Mouse (Mus musculus): ENCODE data around the gene Reps1.

The Reps1 gene

DNA sequence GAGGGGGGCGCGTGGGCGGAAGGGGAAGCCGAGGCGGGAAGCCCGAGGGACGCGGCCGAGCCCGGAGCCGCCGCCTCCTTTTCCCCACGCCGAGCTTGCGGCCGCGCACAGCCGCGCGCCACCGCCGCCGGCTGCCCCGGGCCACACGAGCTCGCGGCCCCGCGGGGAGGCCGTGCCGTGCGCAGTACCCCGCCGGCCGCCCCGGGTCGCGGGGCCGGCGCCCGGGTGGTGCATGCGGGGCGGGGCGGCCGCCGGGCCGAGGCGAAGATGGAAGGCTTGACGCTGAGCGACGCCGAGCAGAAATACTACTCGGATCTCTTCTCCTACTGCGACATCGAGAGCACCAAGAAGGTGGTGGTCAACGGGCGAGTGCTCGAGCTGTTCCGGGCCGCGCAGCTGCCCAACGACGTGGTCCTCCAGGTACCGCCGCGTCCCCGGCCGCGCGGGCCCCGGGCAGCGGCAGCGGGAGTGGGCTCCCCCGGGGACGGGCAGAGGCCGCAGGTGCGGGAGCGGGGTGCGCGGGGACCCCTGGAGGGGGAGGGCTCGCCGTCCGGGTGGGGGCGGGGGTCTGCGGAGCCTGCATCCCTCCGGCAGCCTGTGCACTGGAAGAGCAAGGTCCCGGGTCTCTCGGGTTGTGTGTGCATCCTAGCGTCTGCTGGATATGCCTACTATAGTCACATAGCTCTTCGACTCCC lies at the start of gene Reps1:
Gene Reps1 (plus strand): TSS at position 166 of the 695 bp plus-strand sequence.
- CTCF ChIA-PET, result interaction anchor here (1.3 kb wide), 1 partner anchor 33 kb away, joined by 4 read pairs; the partner anchor contains the start of gene Abracl

DNA sequence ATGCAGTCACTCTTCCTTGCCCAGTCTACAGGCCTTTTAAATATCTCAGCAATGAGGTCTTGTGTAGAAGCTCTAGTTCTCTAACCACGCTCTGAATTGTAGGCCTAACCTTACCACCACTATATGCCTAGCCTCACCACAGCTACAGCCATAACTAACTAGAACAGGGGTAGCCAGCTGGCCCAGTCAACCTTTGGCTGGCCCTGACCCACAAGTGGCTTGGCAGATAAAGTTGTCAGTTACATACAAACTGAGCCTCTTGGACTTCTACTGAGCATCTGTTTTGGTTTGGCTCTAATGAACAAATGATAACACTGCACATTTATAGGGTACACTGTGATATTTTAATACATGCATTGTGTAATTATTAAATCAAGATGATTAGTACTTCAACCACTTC lies 48.9 kb upstream of the Reps1 start:
- CTCF ChIA-PET, result interaction anchor here (0.6 kb wide), 1 partner anchor 31 kb away, joined by 10 read pairs; no protein-coding TSS in a partner anchor

DNA sequence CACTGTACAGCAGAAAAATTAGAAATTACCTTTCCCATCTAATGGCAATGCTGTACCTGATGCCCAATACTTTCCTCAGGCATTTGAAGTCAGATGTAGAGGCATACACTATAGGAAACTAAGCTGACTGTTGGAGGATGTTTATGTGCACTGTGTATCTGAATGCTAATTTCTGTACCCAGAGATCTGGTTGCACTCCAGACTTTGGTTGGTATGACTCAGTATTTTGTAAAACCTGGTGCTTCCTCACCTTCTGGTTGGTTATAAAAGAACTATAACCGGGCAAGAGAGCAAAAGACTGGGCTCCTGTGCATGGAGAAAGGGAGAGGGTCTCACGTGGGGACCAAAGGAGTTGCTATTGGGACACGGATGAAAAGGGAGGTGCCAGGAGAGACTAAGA lies 48.4 kb upstream of the Reps1 start:
- CTCF ChIA-PET, result no interaction called here

DNA sequence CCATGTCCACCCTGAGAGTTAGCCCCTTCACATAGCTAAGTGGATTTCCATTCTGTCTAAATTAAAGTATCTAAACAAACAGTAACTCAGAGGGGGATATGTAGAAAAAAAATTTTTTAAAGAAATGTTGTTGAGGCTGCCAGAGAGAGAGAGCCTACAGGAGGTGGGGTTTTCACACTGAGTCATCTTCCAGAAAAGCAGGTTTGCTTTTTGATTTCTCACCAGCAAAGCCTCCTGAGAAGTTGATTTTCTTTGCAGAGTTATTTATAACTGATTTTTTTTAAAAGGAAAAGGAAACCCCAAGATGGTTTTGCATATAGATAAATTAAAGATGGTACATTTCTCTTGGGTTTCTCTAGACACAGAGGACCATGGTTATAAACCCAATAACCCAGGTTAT lies 47.5 kb upstream of the Reps1 start:
- CTCF ChIA-PET, result interaction anchor here (0.6 kb wide), 1 partner anchor 1221 kb away, joined by 11 read pairs; no protein-coding TSS in a partner anchor

DNA sequence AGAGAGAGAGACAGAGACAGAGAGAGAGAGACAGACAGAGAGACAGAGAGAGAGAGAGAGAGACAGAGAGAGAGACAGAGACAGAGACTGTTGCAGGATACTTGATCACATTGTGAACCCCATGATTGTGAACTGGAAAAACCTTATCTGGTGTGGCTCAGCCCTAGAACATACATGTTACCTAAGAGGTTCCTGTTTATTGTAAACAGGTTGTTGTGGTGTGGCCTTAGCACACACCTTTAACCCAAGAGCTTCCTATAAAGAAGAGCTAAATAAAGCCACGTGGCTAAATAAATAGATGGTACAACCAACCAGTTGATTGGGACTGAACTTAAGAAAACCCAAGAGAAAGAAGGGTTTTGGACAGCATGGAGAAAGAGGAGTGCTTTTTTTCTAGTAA lies 45.9 kb upstream of the Reps1 start:
- CTCF ChIA-PET, result no interaction called here

DNA sequence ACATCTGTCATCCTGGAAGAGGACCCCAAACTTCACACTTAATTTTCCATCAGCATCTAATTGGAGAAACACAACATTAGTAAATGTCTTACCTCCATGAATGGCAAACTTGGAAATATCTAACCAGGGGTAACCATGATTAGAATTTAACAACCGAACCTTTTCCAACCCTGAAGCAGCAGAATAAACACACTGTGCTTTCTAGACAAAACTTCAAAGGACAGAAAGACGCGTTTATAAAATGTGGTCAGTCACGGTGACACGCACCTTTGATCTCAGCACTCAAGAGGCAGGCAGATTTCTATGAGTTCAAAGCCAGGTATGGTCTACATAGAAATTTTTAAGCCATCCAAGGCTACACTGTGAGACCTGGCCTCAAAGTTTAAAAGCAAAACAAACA lies 43.9 kb upstream of the Reps1 start:
- CTCF ChIA-PET, result no interaction called here

DNA sequence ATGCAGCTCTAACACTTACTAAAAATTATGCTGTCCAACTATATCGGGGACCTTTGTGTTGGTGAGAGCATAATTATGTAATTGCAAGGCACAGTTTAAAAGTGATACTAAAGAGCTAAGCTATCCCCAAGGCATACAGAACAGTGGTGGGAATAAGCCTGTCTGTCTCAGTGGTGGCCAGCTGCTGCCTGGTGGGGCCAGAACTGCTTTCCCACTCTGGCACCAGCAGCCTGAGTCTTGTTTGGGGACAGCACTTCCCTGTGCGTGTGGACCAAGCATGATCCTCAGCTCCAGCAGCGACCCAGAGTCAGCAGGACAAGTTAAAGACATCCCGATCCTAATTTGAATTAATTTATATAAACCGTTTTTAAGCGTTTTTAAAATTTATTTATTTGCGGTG lies 35.2 kb upstream of the Reps1 start:
- CTCF ChIA-PET, result interaction anchor here (0.7 kb wide), 1 partner anchor 102 kb away, joined by 3 read pairs; no protein-coding TSS in a partner anchor

DNA sequence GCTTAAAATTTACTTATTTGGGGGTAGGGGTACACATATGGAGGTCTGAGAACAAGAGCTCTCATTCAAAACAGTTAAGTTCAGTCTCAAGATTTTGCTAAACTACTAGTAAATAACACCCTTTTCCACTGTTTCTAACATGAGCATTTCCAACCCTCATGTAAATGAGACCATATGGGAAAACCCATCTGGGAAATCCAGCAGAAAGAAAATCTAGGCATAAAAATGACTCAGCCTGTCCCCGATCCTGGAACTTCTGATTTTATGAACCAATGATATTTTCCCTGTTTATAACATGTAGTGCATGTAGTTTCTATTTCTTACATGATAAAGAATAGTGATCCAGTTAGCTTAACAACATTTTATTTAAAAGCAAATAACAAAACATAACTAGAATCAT lies 34.8 kb upstream of the Reps1 start:
- CTCF ChIA-PET, result interaction anchor here (0.7 kb wide), 1 partner anchor 102 kb away, joined by 3 read pairs; no protein-coding TSS in a partner anchor

DNA sequence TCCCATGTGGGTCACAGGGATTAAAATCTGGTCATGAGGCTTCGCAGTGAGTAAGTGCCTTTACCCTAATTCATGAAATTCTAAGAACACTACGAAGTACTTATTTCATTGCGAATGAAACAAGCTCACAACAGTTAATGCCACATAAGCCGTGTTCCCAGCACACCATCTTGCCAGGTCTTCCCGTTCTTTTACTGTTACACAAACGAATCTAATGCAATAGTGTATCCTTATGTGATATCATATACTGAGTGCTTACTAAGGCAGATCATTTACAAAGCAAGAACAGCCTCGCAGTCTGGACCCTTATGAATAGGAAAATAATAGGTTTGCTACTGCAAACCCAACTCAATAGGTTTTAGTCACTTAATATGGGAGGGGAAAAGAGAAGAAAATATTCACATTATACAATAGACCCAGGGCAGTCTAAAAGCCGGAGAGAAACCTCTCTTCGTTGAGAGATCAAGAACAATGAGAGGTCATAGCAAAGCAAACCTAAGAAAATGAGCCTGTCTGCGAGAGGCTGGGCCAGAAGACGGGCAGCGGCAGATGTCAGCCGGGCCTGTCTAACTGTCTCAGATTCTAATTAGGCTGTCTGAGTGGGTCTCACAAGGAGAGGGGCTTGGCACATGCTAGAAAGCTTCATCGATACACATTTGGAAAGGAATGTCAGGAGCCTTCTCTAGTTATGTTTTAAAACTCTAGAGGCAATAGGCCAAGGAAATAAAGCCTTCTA lies 33.9 kb upstream of the Reps1 start:
- CTCF ChIA-PET, result interaction anchor here (1.9 kb wide), 1 partner anchor 34 kb away, joined by 4 read pairs; the partner anchor contains the start of gene Reps1

DNA sequence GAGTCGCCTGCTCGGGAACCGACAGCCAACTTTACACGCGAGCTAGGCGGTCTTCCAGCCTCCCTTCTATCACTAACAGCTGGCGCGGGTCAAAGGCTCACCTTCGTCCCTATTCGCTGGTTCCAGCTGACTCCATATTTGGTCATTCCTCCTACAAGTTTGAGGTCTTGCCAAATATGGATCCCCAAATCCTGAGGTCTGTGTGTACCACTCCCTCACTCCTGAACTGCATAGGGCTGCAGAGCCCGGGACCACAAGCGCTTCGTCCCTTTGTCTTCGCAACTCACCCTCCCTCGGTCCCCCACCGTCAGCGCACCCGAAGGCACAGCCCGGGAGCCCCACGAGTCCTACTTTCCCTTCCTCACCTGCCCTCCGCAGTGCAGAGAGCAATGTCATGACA lies 33.3 kb upstream of the Reps1 start:
- CTCF ChIA-PET, result interaction anchor here (1.9 kb wide), 1 partner anchor 34 kb away, joined by 4 read pairs; the partner anchor contains the start of gene Reps1

DNA sequence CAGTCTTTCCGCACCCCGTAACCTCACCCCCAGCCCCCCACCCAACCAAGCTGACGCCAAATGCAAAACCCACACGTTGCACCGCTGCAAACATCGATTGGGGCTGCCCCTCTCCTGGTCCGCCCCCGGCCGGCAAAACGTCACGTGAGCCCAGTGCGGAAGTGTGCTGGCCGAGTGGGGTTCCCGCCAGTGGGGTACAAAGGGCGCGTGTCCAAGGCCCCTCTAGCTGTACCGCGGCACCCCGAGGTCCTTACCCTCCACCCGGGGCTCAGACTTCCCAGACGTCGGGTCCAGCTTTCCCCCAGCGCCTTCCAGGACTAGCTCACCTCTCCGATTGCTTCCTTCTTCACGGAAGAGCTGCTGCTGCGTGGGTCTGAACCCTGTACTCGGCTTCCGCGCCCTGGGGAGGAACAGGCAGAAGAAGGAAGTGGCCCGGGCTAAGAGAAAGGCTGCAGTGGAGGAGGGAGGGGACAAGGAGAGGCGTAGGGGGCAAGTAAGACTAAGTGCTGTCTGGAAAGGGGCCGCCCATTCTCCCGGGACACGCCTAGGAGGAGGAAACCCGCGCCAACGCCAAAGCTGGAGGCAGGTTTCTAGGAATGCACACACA lies 32.8 kb upstream of the Reps1 start, which contains the start of gene Abracl:
Gene Abracl (minus strand): TSS at position 548 of the 607 bp plus-strand sequence.
- CTCF ChIA-PET, result interaction anchor here (0.6 to 1.9 kb wide), 2 partner anchors 33 to 1317 kb away, joined by 4 to 7 read pairs; partner anchors contain the start of gene Reps1

DNA sequence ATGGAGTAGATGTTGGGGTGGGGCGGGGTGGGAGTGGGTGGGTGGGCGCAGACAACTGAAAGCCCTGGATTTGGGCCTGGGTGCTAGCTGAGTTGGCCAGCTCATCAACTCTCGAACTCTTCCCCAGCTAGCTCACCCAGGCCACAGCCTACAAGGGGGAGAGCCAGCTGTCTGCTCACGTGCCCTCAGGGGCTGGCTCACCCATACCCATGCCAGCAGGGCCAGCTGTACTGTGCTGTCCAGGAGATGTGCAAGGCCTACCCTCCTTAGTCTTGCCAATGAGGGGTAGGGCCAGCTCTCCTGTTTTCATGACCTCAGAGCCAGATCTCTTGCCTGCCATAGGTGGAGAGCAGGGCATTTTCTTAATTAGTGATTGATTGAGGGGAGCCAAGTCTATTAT lies 21.3 kb upstream of the Reps1 start:
- CTCF ChIA-PET, result no interaction called here

DNA sequence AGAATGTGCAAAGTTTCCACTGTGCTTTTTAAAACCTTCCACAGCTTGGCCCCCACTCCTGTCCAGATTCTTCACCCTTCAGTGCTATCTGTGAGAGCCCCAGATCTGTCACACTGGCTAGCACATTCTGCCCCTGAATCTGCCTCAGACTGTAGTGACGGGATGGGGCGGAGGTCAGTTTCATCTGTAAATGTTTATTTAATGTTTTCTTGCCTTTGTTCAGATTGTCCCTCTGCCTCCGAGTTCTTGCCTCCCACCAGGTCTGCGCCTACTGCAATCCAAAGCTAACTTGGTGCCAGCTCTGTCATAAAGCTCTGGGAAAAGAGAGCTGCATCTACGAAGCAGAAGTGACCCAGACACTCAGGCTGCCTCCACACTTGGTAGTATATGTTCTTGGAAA lies 18.8 kb upstream of the Reps1 start:
- CTCF ChIA-PET, result no interaction called here

DNA sequence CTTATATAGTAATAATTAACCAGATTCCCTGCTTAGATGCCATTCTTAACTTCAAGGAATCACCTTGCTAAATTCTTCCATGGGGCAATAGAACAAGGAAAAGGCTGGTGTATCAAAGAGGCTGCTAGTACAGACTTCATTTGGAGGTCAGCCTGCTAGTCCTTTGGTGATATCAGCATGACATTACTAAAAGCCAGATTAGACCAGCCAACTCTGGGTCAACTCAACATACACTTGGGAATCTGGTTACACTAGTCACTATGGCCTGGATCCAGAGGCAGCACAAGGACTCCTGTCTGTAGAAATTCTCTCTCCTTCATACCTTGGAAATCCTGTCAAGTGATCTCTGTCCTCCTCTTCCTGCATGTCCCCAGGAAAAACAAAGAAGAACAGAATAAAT lies 9.3 kb upstream of the Reps1 start:
- CTCF ChIA-PET, result no interaction called here

DNA sequence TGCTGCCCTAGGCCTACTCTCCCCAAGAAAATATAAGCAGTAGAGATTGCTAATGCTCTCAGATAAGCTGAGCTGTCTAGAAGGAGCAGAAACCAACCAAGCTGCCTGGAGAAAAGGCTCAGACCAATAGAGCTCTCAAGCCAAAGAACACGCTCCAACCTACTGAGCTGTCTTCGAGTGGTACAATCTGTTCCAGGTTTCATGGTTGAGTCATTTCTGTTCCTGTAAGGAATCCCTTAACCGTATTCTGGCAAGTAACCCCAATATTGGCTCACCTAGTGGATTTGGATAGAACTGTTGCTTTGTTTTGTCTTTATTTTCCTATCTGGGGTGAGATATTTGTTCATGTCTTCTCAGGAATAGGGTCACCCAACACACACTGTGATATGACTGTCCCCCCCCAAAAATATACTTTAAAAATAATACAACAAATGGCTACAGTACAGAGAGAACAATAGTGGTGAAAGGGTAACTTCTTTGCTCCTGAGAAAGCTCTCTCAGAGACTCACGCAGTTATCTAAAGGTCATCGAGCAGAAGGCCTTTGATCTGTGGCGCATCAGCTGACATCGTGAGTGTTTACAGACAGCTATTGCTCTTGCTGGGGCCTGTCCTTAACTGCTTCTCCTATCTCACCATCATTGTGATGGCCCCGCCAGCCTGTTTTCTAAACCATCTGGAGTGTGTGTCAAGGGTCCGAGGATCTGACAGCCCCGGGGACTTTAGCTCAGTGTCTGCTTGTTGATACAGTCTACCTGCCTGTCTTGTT lies 8.1 kb upstream of the Reps1 start:
- CTCF ChIA-PET, result no interaction called here

DNA sequence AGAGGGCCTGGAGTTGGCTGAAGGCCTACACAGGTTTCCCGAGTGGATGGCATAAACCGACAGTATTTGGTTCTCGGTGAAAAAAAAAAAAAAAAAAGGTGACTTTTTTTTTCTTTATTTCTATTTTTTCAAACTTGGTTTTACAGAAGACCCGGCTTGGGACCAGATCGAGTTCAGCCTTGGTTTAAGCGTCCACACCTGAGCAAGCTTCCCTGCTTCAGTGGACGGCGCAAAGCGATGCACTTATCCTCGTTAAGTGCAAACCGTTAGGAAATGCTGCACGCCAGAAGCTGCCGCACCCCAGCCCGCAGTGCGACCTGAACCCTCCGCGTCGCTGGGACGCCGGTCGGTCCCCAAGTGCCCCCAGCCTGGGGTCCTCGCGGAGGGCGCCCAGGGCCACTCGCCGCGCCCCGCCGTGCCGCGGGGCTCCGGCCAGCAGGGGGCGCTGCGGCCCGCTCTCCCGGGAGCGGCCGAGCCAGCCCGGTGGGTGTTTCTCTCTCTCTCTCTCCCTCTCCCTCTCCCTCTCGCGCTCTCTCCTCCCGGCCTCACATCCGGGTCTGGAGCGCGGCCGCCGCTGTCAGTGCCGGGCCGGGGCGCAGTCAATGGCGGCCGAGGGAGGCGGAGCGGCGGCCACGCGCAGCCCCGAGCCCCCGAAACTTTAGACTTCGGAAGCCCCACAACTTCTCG lies 509 bp upstream of the Reps1 start:
- CTCF ChIA-PET, result interaction anchor here (1.3 kb wide), 1 partner anchor 32 kb away, joined by 4 read pairs; the partner anchor contains the start of gene Abracl

DNA sequence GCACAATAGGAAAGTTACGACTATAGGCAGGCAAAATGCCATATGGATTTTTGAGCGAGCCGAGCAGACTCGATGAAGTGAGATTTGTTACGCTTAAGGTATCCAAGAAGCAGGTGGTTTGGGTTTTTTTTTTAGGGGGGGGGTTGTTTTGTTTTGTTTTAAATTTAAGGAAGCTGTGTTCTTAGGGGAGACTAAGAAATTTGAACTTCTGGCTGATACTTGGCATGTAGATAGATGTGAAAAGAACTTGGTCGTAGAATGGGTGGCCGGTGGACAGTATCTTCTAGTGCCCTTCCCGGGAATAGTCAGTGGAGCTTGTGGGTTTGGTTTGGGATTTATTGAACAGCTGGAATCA lies 707 bp downstream of the Reps1 start:
- CTCF ChIA-PET, result interaction anchor here (1.3 kb wide), 1 partner anchor 34 kb away, joined by 4 read pairs; the partner anchor contains the start of gene Abracl

DNA sequence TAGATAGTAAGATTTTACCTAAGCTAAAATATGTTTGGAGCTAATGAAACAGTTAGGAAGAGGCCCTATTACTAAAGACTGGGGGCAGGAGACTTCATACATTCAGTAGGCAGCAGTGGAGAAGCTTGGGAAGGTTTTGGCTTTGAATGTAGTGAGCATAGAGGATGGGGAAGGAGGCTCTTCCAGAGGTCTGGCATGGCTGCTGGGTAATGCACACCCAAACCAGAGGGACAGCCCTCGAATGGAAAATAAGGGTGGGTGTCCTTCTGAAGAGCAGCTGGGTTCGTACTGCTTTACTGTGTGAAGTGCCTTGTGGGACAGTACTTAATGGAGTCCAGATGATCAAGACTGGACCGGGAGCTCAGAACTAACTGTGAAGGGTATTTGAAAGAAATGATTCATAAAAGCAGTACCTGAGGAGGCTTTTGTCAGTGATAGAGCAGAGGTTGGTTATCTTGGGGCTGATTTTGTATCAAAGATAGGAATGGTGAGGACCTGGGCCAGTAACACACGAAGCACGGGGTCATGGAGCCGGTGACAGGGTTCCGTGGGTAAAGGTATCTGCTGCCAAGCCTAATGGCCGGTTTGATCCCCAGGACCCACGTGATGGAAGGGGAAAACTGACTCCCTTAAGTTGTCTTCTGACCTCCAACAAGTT lies 3.1 kb downstream of the Reps1 start:
- CTCF ChIA-PET, result no interaction called here

DNA sequence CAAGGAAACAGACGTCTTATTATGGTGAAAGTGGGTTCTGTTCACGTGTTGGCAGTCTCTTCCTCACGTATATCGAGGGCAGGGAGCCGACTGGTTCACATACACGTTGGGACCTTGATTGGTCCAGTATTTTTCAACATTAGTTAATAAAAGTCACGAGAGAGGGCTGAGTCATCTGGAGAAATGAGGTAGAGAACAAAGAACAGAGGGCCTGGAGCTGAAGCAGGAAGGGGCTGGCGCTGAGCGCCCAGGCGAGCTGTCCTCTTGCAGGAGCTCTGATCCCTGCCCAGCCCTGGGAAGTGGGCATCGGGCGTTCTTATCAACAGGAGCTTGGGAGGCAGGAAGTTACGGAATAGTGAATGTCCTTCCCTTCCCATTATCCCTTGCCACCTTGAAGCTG lies 4.1 kb downstream of the Reps1 start:
- CTCF ChIA-PET, result no interaction called here

DNA sequence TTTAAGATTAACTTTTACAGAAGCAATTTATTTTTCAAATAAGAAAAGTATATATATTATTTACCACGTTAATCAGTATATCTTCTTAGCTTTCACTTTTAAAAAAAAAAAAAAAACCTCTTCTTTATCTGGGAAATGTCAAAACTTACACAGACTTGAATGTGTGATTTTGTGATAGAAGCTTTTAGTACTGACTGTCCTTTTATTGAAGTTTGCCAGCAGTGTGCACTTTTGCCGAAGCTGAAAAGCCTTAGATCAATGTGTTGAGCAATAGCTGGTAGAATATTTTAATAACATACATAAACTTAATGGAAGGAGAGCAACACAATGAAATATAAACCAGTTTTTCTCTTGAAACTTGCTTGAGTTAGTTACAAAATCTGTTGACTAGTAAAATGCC lies 5.1 kb downstream of the Reps1 start:
- CTCF ChIA-PET, result interaction anchor here (0.6 kb wide), 1 partner anchor 71 kb away, joined by 3 read pairs; no protein-coding TSS in a partner anchor
